Mouse (Mus musculus): ENCODE measurements around the gene Znrf3.
A peak's percentile ranks its signal among the peaks of the same experiment; 100 is the strongest.
"Not testable (repeated sequence)": the region's sequence is repeated elsewhere in the genome, so short reads cannot be mapped to it uniquely, and the experiment has no call there.

The Znrf3 gene

GRCm38 (mm10) chr11:5444599-5445451 is at the start of gene Znrf3:
Gene Znrf3 (minus strand): TSS chr11:5444847.
- peak; percentile 91 for DNase-seq (ENCODE audit: low read depth, low spot score)

GRCm38 (mm10) chr11:5493869-5494268 is 49.2 kb upstream of the Znrf3 start:
- DNase-seq (ENCODE audit: low read depth, low spot score), result peak; percentile 61

- DNase-seq (ENCODE audit: low read depth, low spot score), result no peak
Observed at GRCm38 (mm10) chr11:5491912-5492311, 47.3 kb upstream of the Znrf3 start.

- no peak for DNase-seq (ENCODE audit: low read depth, low spot score)
Observed at GRCm38 (mm10) chr11:5490989-5491656, 46.5 kb upstream of the Znrf3 start.

- DNase-seq (ENCODE audit: low read depth, low spot score), result peak; percentile 89
Observed at GRCm38 (mm10) chr11:5489433-5489832, 44.8 kb upstream of the Znrf3 start.

GRCm38 (mm10) chr11:5485193-5486011 is 40.8 kb upstream of the Znrf3 start:
- peak; percentile 91 for DNase-seq (ENCODE audit: low read depth, low spot score)

GRCm38 (mm10) chr11:5482581-5482980 is 37.9 kb upstream of the Znrf3 start:
- no peak for DNase-seq (ENCODE audit: low read depth, low spot score)

GRCm38 (mm10) chr11:5478831-5479230 is 34.2 kb upstream of the Znrf3 start:
- DNase-seq (ENCODE audit: low read depth, low spot score), result peak; percentile 83

- peak; percentile 92 for DNase-seq (ENCODE audit: low read depth, low spot score)
Observed at GRCm38 (mm10) chr11:5478193-5478592, 33.5 kb upstream of the Znrf3 start.

- DNase-seq (ENCODE audit: low read depth, low spot score), result no peak
Observed at GRCm38 (mm10) chr11:5476806-5477205, 32.2 kb upstream of the Znrf3 start.

GRCm38 (mm10) chr11:5475556-5476118 is 31.0 kb upstream of the Znrf3 start:
- DNase-seq (ENCODE audit: low read depth, low spot score), result not testable (repeated sequence)

GRCm38 (mm10) chr11:5474130-5474529 is 29.5 kb upstream of the Znrf3 start:
- peak; percentile 81 for DNase-seq (ENCODE audit: low read depth, low spot score)

- no peak for DNase-seq (ENCODE audit: low read depth, low spot score)
Observed at GRCm38 (mm10) chr11:5470055-5470454, 25.4 kb upstream of the Znrf3 start.

- peak; percentile 76 for DNase-seq (ENCODE audit: low read depth, low spot score)
Observed at GRCm38 (mm10) chr11:5469084-5469483, 24.4 kb upstream of the Znrf3 start.

GRCm38 (mm10) chr11:5468471-5468870 is 23.8 kb upstream of the Znrf3 start:
- no peak for DNase-seq (ENCODE audit: low read depth, low spot score)

GRCm38 (mm10) chr11:5451923-5452322 is 7.3 kb upstream of the Znrf3 start:
- DNase-seq (ENCODE audit: low read depth, low spot score), result no peak

GRCm38 (mm10) chr11:5451341-5451740 is 6.7 kb upstream of the Znrf3 start:
- no peak for DNase-seq (ENCODE audit: low read depth, low spot score)

- DNase-seq (ENCODE audit: low read depth, low spot score), result no peak
Observed at GRCm38 (mm10) chr11:5450701-5451100, 6.1 kb upstream of the Znrf3 start.

GRCm38 (mm10) chr11:5445452-5445953 is 856 bp upstream of the Znrf3 start:
- DNase-seq (ENCODE audit: low read depth, low spot score), result peak; percentile 60

- peak; percentile 26 for DNase-seq (ENCODE audit: low read depth, low spot score)
Observed at GRCm38 (mm10) chr11:5444234-5444598, 431 bp downstream of the Znrf3 start.

- peak; percentile 58 for DNase-seq (ENCODE audit: low read depth, low spot score)
Observed at GRCm38 (mm10) chr11:5443511-5444233, 975 bp downstream of the Znrf3 start.
